Mouse (Mus musculus) liver, embryonic 14.5 days (tissue): ENCODE measurements at regions not wholly inside any gene's neighbourhood (a gene's known extent, or its start where the extent isn't known, plus 50 kb on each side); places are given as distances from the start of the nearest gene placed in this dataset.

Source experiments
- CTCF ChIP-seq: IDR thresholded peaks from 2 replicates; pipeline ENCODE4 v1.5.1; 2016; ENCODE audit warnings: antibody characterized with exemption, low read depth, control low read depth
- EP300 ChIP-seq: IDR thresholded peaks from 2 replicates; pipeline ENCODE4 v1.6.1; 2016; ENCODE audit warnings: antibody characterized with exemption, low read depth

DNA sequence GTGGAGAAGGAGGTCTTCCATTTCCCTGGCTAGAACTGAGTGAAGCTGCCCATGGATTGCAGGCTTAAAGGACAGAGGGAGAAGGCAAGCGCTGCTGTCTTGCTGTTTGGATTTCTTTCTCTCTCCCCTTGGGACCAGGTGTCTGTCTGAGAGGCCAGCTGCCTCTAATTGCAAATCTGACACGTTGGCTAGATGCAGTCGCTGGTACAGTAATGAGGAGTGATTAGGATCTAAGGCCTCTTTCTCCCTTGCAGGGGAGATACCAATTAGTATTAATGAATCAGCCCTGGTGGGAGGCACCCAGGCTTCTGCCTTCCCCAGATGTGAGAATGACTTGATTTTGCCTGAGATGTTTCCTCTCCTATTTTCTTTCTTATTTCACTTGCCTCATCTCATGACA is 100.1 kb upstream of the Lyplal1 start:
- TF ChIP-seq EP300 (no peak), CTCF (no peak)
